Mouse (Mus musculus): ENCODE data around the gene Gpc1. TPM values are rescaled to one million over a fixed set of nuclear protein-coding genes. Genes with fewer than 3 reads are reported as not detected.

Gene Gpc1
- polyA plus RNA-seq, 1 experiment = 64.8 TPM

DNA sequence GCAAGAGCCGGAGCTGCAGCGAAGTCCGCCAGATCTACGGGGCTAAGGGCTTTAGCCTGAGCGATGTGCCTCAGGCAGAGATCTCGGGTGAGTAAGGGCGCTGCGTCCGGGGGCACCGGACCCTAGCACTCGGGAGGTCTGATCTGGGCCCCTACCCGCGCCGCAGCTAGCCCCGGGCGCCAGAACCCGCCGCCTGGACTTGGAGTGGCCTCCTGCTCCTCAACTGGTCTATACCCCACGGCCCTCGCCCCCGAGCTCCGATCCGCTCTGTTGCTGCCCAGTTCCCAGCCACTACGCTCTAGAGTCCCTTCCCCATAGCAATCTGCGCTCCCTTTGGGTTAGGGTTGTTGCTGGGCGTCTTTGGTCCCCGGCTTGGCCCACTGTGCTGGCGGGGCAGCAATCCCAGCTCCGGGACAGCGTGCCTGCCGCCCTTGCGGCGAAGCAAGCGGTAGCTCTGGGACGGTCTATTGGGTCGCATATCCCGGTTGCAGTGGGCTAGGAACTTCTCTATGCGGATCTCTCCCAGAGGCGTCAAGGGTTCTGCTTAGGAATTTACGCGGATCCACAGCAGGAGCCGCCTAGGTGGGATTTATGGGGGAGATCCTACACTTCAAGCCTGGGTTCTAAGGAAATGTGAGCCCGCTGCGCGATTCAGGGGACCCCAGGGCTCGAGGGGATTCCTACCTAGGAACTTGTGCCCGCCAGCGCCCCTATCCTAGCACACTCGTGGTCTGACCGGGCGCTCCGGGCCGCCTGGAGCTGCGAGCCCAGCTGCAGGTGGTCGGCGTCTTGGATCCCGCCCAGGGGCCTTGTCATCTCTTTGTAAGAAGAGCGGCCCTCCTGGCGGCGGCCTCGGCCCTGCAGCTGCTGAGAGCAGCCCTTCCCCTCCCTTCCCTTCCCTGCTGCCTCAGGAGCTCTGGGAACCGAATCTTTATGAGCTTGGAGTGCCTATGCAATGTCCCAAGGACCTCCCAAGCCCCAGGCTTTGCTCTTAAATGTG, 866 bp downstream of the Gpc1 start:
- DNase-seq (ENCODE audit: extremely low spot score in 1 of 2, low spot score in 1 of 2) = peak in 1 of 2 experiments; percentile 50

GRCm38 (mm10) chr1:92833987-92834706, 2.7 kb downstream of the Gpc1 start:
- DNase-seq (ENCODE audit: extremely low spot score in 1 of 2, low spot score in 1 of 2) = peak; percentile 66 to 94

DNA sequence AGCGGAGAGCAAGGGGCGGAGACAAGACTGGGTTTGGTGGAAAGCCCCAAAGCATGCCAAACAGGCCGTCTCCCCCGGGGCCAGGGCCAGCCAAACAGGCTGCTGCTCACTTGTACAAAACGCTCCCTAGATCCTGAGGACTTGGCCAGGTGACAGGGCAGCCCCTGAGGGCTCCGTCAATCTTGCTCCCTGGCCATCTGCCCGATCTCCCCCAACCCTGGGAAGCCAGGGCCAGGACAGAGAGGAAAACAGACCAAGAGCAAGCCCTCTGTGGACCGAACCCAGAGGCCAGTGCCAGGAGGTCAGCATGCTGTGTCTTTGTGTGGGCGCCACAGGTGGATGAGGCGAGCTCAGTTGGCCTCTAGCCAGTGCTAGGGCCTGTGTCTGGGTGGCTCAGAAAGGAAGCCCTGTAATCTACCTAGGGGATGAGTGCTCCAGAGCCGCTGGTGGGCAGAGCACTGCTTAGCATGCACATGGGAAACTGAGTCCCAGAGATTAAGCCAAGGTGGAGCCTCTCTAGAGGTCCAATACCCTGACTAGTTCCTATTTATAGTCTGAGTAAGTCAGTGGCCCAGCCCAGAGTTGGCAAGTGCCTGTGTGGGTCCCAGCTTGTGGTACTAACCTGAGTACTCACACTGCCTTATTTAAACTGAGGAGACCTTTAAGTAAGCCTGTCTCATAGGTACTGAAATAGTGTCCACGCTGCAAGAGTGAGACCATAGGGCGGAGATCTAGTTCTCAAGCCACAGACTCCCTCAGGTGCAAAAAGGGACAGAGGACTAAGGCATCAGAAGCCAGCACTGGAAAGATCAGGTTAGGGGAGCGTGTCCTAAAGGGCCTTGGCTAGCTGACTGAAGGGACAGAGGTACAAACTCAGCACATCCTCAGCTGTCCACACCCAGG, 6.7 kb downstream of the Gpc1 start:
- no peak for DNase-seq (ENCODE audit: extremely low spot score in 1 of 2, low spot score in 1 of 2)

GRCm38 (mm10) chr1:92839211-92839610, 7.8 kb downstream of the Gpc1 start:
- no peak for DNase-seq (ENCODE audit: extremely low spot score in 1 of 2, low spot score in 1 of 2)

DNA sequence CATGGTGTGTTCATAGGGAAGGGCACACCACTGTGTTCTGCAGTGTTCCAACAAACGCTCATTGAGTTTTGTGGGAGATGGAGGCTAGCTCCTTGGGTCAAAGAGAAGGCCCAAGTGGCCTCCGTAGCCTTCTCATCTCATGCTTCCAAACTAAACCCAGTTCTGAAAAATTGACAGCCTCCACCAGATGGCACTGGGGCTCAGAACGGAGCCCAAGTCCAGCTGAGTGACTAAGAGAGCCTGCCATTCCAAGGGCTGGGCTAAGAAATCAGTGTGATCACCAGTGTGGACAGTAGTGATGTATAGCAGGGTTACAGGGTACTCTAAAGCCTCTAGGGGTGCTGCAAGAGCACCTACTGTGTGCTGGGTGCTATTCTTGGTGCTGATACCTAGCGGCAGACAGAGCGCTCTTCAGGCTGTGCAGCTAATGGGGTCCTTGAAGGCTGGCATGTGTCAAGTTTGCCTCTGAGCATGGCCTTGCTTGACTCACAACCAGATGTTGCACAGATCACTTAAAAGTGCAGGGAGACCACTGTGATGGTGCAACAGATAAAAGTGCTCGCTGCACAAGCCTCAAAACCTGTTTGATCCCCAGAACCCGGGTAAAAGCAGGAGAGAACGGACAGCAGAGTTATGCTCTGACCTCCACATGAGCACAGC, 8.9 kb downstream of the Gpc1 start:
- DNase-seq (ENCODE audit: extremely low spot score in 1 of 2, low spot score in 1 of 2) = peak in 1 of 2 experiments; percentile 50

DNA sequence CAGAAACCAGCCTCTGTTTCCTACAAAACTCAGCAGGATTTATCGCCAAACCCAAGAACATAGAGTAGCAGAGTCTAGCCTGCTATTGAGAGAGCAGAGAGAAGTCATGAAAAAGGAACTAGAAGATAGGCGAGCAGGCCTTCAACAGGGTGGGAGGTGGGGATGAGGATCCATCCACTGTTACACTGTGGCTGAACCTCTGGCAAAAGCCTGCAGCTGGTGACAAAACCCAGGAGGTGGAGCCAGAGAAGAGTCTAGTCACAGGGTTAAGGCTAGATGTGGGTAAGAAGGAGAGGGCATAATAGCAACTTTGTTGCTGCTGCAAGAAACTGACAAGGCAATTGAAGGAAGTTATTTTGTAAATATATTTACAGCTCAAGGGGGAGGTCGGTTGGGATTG, 10.0 kb downstream of the Gpc1 start:
- no peak for DNase-seq (ENCODE audit: extremely low spot score in 1 of 2, low spot score in 1 of 2)

- DNase-seq (ENCODE audit: extremely low spot score in 1 of 2, low spot score in 1 of 2) = no peak
These were observed 14.4 kb downstream of the Gpc1 start for GRCm38 (mm10) chr1:92845889-92846288.

GRCm38 (mm10) chr1:92847873-92848839, 16.7 kb downstream of the Gpc1 start:
- DNase-seq (ENCODE audit: extremely low spot score in 1 of 2, low spot score in 1 of 2) = peak in 1 of 2 experiments; percentile 34

DNA sequence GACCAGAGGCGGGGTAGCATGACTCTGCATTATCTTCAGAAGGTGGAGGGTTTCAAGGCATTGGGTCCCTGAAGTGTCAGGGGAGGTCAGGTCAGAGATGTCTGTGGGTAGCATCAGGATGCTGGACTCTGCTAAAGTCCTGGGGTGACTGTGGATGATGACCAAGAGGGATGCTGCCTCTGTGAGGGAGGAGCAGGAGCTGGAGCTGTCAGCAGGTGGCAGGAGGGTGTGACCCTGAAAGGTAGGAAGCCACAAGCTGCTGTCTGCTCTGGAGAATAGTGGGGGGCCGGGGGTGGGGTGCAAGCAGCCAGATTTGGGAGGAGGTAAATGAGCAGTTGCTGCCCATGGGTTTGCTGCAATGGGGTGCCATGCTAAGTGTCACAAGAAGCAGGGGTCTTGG, 18.0 kb downstream of the Gpc1 start:
- DNase-seq (ENCODE audit: extremely low spot score in 1 of 2, low spot score in 1 of 2) = no peak

DNA sequence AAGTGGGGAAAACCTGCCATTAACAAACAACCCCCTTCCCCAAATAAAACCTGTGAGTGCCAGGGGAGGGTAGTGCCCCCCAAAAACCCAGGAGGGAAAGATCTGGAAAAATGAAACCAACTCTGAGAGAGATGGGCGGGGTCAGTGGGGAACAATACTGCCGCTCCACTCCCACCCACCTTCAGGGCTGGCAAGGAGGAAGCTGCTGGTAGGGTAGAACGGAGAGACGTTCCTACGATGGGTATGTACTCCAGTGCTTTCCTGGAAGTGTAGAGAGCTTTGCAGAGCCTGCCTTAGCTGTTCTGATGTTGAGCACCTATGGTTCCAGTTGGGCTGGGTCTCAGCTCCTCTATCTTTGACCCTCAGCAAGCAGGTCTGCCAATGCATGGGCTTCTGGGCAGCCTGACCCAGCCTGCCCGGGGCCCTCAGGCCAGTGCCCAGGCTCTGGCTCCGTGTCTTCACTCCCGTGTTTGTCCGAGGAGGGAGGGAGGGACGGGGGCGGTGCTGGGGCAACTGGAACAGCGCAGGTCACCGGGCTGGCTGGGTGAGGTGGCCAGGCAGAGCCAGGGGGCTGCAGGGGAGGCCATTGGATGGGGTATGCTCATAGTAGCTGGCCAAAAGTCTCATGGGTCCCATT, 18.6 kb downstream of the Gpc1 start:
- DNase-seq (ENCODE audit: extremely low spot score in 1 of 2, low spot score in 1 of 2) = no peak

DNA sequence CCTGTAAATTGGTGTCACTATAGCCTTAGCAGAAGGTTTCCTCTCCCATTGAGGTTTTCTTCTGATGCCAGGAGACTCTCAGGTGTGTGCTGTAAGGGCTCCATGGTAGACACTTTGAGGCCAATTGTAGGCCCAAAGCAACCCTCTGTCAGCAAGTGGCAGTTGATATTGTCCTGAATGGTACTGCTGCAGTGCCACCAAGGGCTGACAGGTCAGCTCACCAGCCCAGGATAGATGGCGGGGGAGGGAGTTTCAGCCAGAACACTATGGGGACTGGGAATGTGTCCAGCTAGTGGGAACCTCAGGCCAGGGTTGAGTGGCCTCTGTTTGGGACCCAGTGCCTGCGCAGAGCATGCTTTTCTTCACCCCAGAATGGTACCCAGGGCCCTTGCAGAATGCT, 21.0 kb downstream of the Gpc1 start:
- DNase-seq (ENCODE audit: extremely low spot score in 1 of 2, low spot score in 1 of 2) = no peak

- no peak for DNase-seq (ENCODE audit: extremely low spot score in 1 of 2, low spot score in 1 of 2)
These were observed 30.1 kb downstream of the Gpc1 start for GRCm38 (mm10) chr1:92861503-92861902.

- DNase-seq (ENCODE audit: extremely low spot score in 1 of 2, low spot score in 1 of 2) = no peak
These were observed 31.8 kb downstream of the Gpc1 start for GRCm38 (mm10) chr1:92863268-92863667.

- no peak for DNase-seq (ENCODE audit: extremely low spot score in 1 of 2, low spot score in 1 of 2)
These were observed 34.7 kb downstream of the Gpc1 start for GRCm38 (mm10) chr1:92866170-92866569.

DNA sequence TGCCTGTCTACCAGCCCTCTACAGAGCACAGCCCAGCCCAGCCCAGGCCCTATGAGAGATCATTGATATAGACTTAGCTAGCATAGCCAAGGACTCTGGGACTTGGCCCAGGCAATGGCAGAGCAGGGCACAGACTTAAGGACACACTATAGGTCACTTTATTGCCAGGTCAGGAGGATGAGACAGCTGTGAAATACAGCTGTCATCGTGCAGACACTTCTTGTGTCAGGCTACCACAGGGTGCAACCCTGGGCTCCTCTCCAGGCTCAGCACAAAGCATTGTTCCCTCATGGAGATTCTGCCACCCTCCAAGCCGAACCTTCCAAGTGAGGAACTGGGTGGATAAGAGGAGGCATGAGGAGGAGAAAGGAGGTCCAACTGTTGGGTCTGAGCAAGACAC, 38.5 kb downstream of the Gpc1 start:
- DNase-seq (ENCODE audit: extremely low spot score in 1 of 2, low spot score in 1 of 2) = no peak

DNA sequence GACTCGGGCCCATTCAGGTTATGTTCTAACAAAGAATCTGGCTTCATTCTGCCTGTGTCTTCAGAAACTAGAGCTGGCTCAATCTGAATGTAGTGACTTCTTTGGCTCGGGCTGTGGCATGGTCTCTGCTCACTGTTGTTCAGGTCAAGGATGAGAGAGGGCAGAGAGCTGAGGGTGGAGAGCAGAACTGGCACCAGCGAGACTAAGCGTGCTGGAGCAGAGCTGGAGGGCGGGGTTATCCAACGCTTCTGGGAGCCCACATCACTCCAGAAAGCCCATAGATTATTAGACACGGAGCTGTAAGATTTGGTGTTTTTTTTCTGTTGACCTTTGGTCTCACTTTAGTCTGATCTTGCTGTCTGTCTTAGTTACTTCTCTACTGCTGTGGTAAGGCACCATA, 41.2 kb downstream of the Gpc1 start:
- no peak for DNase-seq (ENCODE audit: extremely low spot score in 1 of 2, low spot score in 1 of 2)

- no peak for DNase-seq (ENCODE audit: extremely low spot score in 1 of 2, low spot score in 1 of 2)
These were observed 42.6 kb downstream of the Gpc1 start for GRCm38 (mm10) chr1:92874011-92874410.

DNA sequence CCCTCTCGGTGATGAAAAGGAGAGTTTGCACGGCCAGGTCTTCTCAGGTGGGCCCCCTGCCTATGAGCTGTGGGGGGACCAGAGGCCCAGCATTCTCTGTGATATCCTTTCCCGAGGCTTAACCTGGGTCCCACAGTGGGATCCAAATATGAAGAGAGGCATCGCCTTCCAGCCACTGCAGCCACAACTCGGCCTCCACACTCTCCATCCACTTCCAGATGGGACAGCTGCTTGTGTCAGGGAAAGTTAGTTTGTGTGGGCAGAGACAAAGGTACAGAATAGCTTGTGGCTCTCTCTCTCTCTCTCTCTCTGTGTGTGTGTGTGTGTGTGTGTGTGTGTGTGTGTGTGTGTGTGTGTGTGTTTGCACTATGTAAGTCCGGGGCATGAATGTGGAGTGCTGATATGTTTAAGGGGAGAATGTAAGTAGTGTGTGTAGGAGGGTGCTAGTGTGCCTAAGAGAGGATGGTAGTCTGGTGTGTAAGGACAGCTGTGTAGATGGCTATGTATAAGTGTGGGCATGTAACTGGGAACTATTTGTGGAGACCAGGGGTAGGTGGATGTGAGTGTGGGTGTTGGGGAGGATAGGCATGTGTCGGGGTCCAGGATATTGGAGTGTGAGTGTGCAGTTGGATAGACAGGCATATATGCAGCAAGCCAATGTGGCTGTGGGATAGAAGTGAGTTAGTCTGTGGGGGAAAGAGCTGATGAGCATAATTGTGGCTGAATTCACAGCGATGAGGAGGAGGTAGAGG, 44.1 kb downstream of the Gpc1 start:
- DNase-seq (ENCODE audit: extremely low spot score in 1 of 2, low spot score in 1 of 2) = peak; percentile 33 to 43
